Mouse (Mus musculus): ENCODE measurements around the gene Pde4d. TPM values are rescaled to one million over a fixed set of nuclear protein-coding genes. Genes with fewer than 3 reads are reported as not detected.

Gene Pde4d
- total and polyA plus RNA-seq, 3 experiments = 18.5 to 18.8 TPM; not detected in 1

- H3K4me3 ChIP-seq (ENCODE audit: control insufficient read depth in 1 of 2, insufficient read depth in 1 of 2, low read depth in 2 of 2, low read length in 2 of 2) = no peak overlapping the region
- H3K27me3 ChIP-seq (ENCODE audit: control insufficient read depth in 1 of 2, insufficient read depth in 2 of 2, low read length in 2 of 2) = no peaks in the 10 kb centered on the region
- H3K79me2 ChIP-seq (ENCODE audit: control insufficient read depth, insufficient read depth, low read length, poor library complexity) = no peaks in the 10 kb centered on the region
- DNase-seq (ENCODE audit: low read depth, low spot score) = peak; percentile 17
- no peak for TF ChIP-seq POLR2AphosphoS5 (IDR thresholded peaks at IDR 0.05; ENCODE audit: borderline replicate concordance, low read depth, low read length)
- peak; percentile 81 for TF ChIP-seq RCOR1 (IDR thresholded peaks at IDR 0.05; ENCODE audit: low read depth, low read length)
- TF ChIP-seq TBP (IDR thresholded peaks at IDR 0.05; ENCODE audit: low read depth, low read length) = no peak
- no peak for TF ChIP-seq KAT2A (conservative IDR thresholded peaks at IDR 0.05; ENCODE audit: low read depth, low read length)
- peak in 1 of 2 experiments; percentile 55; a peak in 1 of 4 replicates for TF ChIP-seq EP300 (IDR thresholded peaks at IDR 0.05; ENCODE audit: low read depth in 1 of 2, low read length in 2 of 2)
- TF ChIP-seq MAZ (IDR thresholded peaks at IDR 0.05; ENCODE audit: low read depth, low read length) = no peak
- TF ChIP-seq TCF12 (IDR thresholded peaks at IDR 0.05; ENCODE audit: low read depth, low read length) = peak; percentile 42; the same call in 1 of the 2 replicates
- no peak for TF ChIP-seq NRF1 (IDR thresholded peaks at IDR 0.05; ENCODE audit: insufficient read depth, low read depth, low read length, poor library complexity, severe bottlenecking)
- TF ChIP-seq GATA1 (IDR thresholded peaks at IDR 0.05; ENCODE audit: low read depth, low read length) = peak; percentile 51
- TF ChIP-seq ZNF384 (IDR thresholded peaks at IDR 0.05; ENCODE audit: low read depth, low read length) = peak; percentile 80
- no peaks in the 10 kb centered on the region for H3K9me3 ChIP-seq (replicated peaks; ENCODE audit: insufficient read depth, low read length)
- no peak overlapping the region for H3K27ac ChIP-seq (ENCODE audit: control insufficient read depth, low read depth, low read length)
- no peaks in the 10 kb centered on the region for H3K4me1 ChIP-seq (ENCODE audit: control insufficient read depth in 1 of 2, insufficient read depth in 2 of 2, low read length in 2 of 2)
- peaks cover 0 to 11% of the 10 kb centered on the region in 2 experiments; a peak in 2 of 4 replicates for H3K36me3 ChIP-seq (ENCODE audit: control insufficient read depth in 1 of 2, insufficient read depth in 2 of 2, low read length in 2 of 2)
- H3K9ac ChIP-seq (ENCODE audit: control insufficient read depth, low read depth, low read length, poor library complexity, severe bottlenecking) = no peak overlapping the region
Measured at GRCm38 (mm10) chr13:109954189-109954588, 1504.4 kb downstream of the Pde4d start.

GRCm38 (mm10) chr13:109957953-109958352 lies 1508.2 kb downstream of the Pde4d start:
- no peak for TF ChIP-seq KAT2A (conservative IDR thresholded peaks at IDR 0.05; ENCODE audit: low read depth, low read length)
- no peak for TF ChIP-seq RCOR1 (IDR thresholded peaks at IDR 0.05; ENCODE audit: low read depth, low read length)
- no peak for TF ChIP-seq TBP (IDR thresholded peaks at IDR 0.05; ENCODE audit: low read depth, low read length)
- TF ChIP-seq NRF1 (IDR thresholded peaks at IDR 0.05; ENCODE audit: insufficient read depth, low read depth, low read length, poor library complexity, severe bottlenecking) = no peak
- TF ChIP-seq POLR2AphosphoS5 (IDR thresholded peaks at IDR 0.05; ENCODE audit: borderline replicate concordance, low read depth, low read length) = no peak
- TF ChIP-seq CHD1 (IDR thresholded peaks at IDR 0.05; ENCODE audit: low read depth, low read length) = no peak
- no peak for TF ChIP-seq BHLHE40 (IDR thresholded peaks at IDR 0.05; ENCODE audit: borderline replicate concordance, low read depth, low read length)
- no peak for TF ChIP-seq ZNF384 (IDR thresholded peaks at IDR 0.05; ENCODE audit: low read depth, low read length)
- no peak for TF ChIP-seq GABPA (IDR thresholded peaks at IDR 0.05; ENCODE audit: low read depth, low read length)
- no peak for TF ChIP-seq MXI1 (IDR thresholded peaks at IDR 0.05; ENCODE audit: low read depth, low read length)
- TF ChIP-seq MYC (IDR thresholded peaks at IDR 0.05; ENCODE audit: low read depth, low read length) = no peak
- TF ChIP-seq SIN3A (IDR thresholded peaks at IDR 0.05; ENCODE audit: low read length) = no peak
- no peak for TF ChIP-seq POLR2AphosphoS2 (IDR thresholded peaks at IDR 0.05; ENCODE audit: low read length)
- no peak for TF ChIP-seq TCF12 (IDR thresholded peaks at IDR 0.05; ENCODE audit: low read depth, low read length)
- Histone ChIP-seq H3K4me3 (ENCODE audit: control insufficient read depth in 1 of 2, insufficient read depth in 1 of 2, low read depth in 2 of 2, low read length in 2 of 2) (no peak overlapping the region), H3K9ac (ENCODE audit: control insufficient read depth, low read depth, low read length, poor library complexity, severe bottlenecking) (no peak overlapping the region), H3K27me3 (ENCODE audit: control insufficient read depth in 1 of 2, insufficient read depth in 2 of 2, low read length in 2 of 2) (no peaks in the 10 kb centered on the region; a peak in 1 of 4 replicates), H3K79me2 (ENCODE audit: control insufficient read depth, insufficient read depth, low read length, poor library complexity) (no peaks in the 10 kb centered on the region), H3K4me1 (ENCODE audit: control insufficient read depth in 1 of 2, insufficient read depth in 2 of 2, low read length in 2 of 2) (no peaks in the 10 kb centered on the region), H3K36me3 (ENCODE audit: control insufficient read depth in 1 of 2, insufficient read depth in 2 of 2, low read length in 2 of 2) (no peaks in the 10 kb centered on the region; a peak in 1 of 4 replicates), H3K27ac (ENCODE audit: control insufficient read depth, low read depth, low read length) (no peak overlapping the region), H3K9me3 (replicated peaks; ENCODE audit: insufficient read depth, low read length) (no peaks in the 10 kb centered on the region)
- DNase-seq (ENCODE audit: low read depth, low spot score) = no peak

Data from MEL (cell line).